Comparison of ENCODE assay signal across 35 mouse cellular contexts in genomic region chr11:106306065-106306385, GRCm38 (mm10). TPM values are rescaled to one million over a fixed set of nuclear protein-coding genes. Genes with fewer than 3 reads are reported as not detected.
DNase-seq lines count a peak whose midpoint lies in the region; ATAC-seq and TF ChIP-seq lines count a peak whose summit lies in the region.
"Had no signal": no experiment of that assay in that cellular context is flagged by ENCODE, and none has a peak within 500 bp of the region (broad histone marks: within the 10 kb centered on the region; RNA-seq: fewer than 3 reads in every experiment).

No protein-coding gene starts in this region.

- H3K9me3 ChIP-seq in kidney, embryonic 15.5 days (replicated peaks): no peaks in the 10 kb centered on the region
- no peaks in the 10 kb centered on the region for H3K9me3 ChIP-seq in liver, postnatal 0 days (ENCODE audit: low read length)
- H3K9me3 ChIP-seq in liver, embryonic 12.5 days (replicated peaks): no peaks in the 10 kb centered on the region
- no peaks in the 10 kb centered on the region for H3K9me3 ChIP-seq in MEL (replicated peaks; ENCODE audit: insufficient read depth, low read length)
- H3K9me3 ChIP-seq in forebrain, postnatal 0 days (ENCODE audit: low read length): no peaks in the 10 kb centered on the region
- H3K9me3 ChIP-seq: embryonic facial prominence, embryonic 10.5 days; embryonic facial prominence, embryonic 13.5 days; forebrain, embryonic 12.5 days; forebrain, embryonic 15.5 days; hindbrain, embryonic 12.5 days; hindbrain, embryonic 15.5 days had no signal

- H3K27me3 ChIP-seq in kidney, embryonic 15.5 days: no peaks in the 10 kb centered on the region
- no peaks in the 10 kb centered on the region for H3K27me3 ChIP-seq in liver, postnatal 0 days (ENCODE audit: insufficient read depth, low read length)
- H3K27me3 ChIP-seq in liver, embryonic 12.5 days (replicated peaks): no peaks in the 10 kb centered on the region; the same call in 1 of the 2 replicates
- peaks cover 5 to 13% of the 10 kb centered on the region in 2 experiments; a peak in 2 of 4 replicates for H3K27me3 ChIP-seq in MEL (ENCODE audit: control insufficient read depth in 1 of 2, insufficient read depth in 2 of 2, low read length in 2 of 2)
- H3K27me3 ChIP-seq in forebrain, postnatal 0 days (ENCODE audit: insufficient read depth, low read length): no peaks in the 10 kb centered on the region
- H3K27me3 ChIP-seq: embryonic facial prominence, embryonic 13.5 days; forebrain, embryonic 12.5 days; forebrain, embryonic 15.5 days; hindbrain, embryonic 12.5 days; hindbrain, embryonic 15.5 days had no signal

- TF ChIP-seq CTCF in liver, postnatal 0 days (IDR thresholded peaks at IDR 0.05; ENCODE audit: low read depth): no peak
- TF ChIP-seq CTCF in MEL (IDR thresholded peaks at IDR 0.05 in 2 of 3, conservative IDR thresholded peaks at IDR 0.05 in 1 of 3; ENCODE audit: control insufficient read depth in 1 of 3, insufficient read depth in 1 of 3, low read depth in 2 of 3, low read length in 3 of 3, poor library complexity in 1 of 3, severe bottlenecking in 1 of 3): no peak
- TF ChIP-seq CTCF in forebrain, postnatal 0 days (IDR thresholded peaks at IDR 0.05; ENCODE audit: low read depth): no peak

- no peaks in the 10 kb centered on the region for H3K36me3 ChIP-seq in kidney, embryonic 15.5 days
- H3K36me3 ChIP-seq in liver, postnatal 0 days (replicated peaks; ENCODE audit: insufficient read depth, low read length): no peaks in the 10 kb centered on the region
- no peaks in the 10 kb centered on the region for H3K36me3 ChIP-seq in liver, embryonic 12.5 days
- H3K36me3 ChIP-seq in MEL (ENCODE audit: control insufficient read depth in 1 of 2, insufficient read depth in 2 of 2, low read length in 2 of 2) (no peaks in the 10 kb centered on the region), macrophage (ENCODE audit: inconsistent target) (no peaks in the 10 kb centered on the region)
- no peaks in the 10 kb centered on the region for H3K36me3 ChIP-seq in forebrain, postnatal 0 days (ENCODE audit: insufficient read depth)
- H3K36me3 ChIP-seq: embryonic facial prominence, embryonic 10.5 days; embryonic facial prominence, embryonic 13.5 days; forebrain, embryonic 12.5 days; forebrain, embryonic 15.5 days; hindbrain, embryonic 12.5 days; hindbrain, embryonic 15.5 days had no signal

- no peak for TF ChIP-seq EP300 in liver, postnatal 0 days (IDR thresholded peaks at IDR 0.05; ENCODE audit: low read depth)
- no peak for TF ChIP-seq EP300 in MEL (IDR thresholded peaks at IDR 0.05; ENCODE audit: low read depth in 1 of 2, low read length in 2 of 2)

- H3K4me3 ChIP-seq in kidney, embryonic 15.5 days (replicated peaks): no peak overlapping the region
- H3K4me3 ChIP-seq in liver, postnatal 0 days (ENCODE audit: low read depth, low read length): no peak overlapping the region
- no peak overlapping the region for H3K4me3 ChIP-seq in liver, embryonic 12.5 days
- H3K4me3 ChIP-seq in MEL (ENCODE audit: control insufficient read depth in 1 of 2, insufficient read depth in 1 of 2, low read depth in 2 of 2, low read length in 2 of 2): no peak overlapping the region
- H3K4me3 ChIP-seq in macrophage (ENCODE audit: inconsistent target): no peak overlapping the region
- no peak overlapping the region for H3K4me3 ChIP-seq in forebrain, postnatal 0 days (ENCODE audit: low read depth, low read length)
- H3K4me3 ChIP-seq: embryonic facial prominence, embryonic 10.5 days; embryonic facial prominence, embryonic 13.5 days; erythroblast, embryonic 14.5 days; forebrain, embryonic 12.5 days; forebrain, embryonic 15.5 days; hindbrain, embryonic 12.5 days; hindbrain, embryonic 15.5 days had no signal

- no peak for TF ChIP-seq POLR2A in MEL (IDR thresholded peaks at IDR 0.05; ENCODE audit: control insufficient read depth in 1 of 2, insufficient read depth in 1 of 2, low read depth in 1 of 2, low read length in 2 of 2, poor library complexity in 1 of 2)

- H3K9ac ChIP-seq in kidney, embryonic 15.5 days: no peak overlapping the region
- no peak overlapping the region for H3K9ac ChIP-seq in liver, postnatal 0 days (replicated peaks)
- H3K9ac ChIP-seq in liver, embryonic 12.5 days: no peak overlapping the region
- H3K9ac ChIP-seq in MEL (ENCODE audit: control insufficient read depth, low read depth, low read length, poor library complexity, severe bottlenecking): no peak overlapping the region
- H3K9ac ChIP-seq in forebrain, postnatal 0 days: no peak overlapping the region
- H3K9ac ChIP-seq: embryonic facial prominence, embryonic 13.5 days; forebrain, embryonic 12.5 days; forebrain, embryonic 15.5 days; hindbrain, embryonic 12.5 days; hindbrain, embryonic 15.5 days had no signal

- no peak for ATAC-seq in kidney, embryonic 15.5 days (replicated peaks; ENCODE audit: low FRiP score)
- ATAC-seq in liver, postnatal 0 days: no peak
- ATAC-seq in liver, embryonic 12.5 days: no peak
- no peak for ATAC-seq in forebrain, postnatal 0 days
- ATAC-seq: activated CD4-positive, CD25-positive, alpha-beta regulatory T cell, adult 4 months; forebrain, embryonic 15.5 days had no signal

- no peak for TF ChIP-seq RAD21 in MEL (IDR thresholded peaks at IDR 0.05; ENCODE audit: low read depth, low read length)

- whole genome bisulfite sequencing in kidney, embryonic 15.5 days: 71% methylated on average over 3 of the region's 3 CpGs
- WGBS in liver, postnatal 0 days (ENCODE audit: insufficient replicate concordance): 89% methylated on average over 3 of the region's 3 CpGs
- WGBS in liver, embryonic 12.5 days (ENCODE audit: insufficient replicate concordance): 80% methylated on average over 3 of the region's 3 CpGs
- 70% methylated on average over 3 of the region's 3 CpGs for WGBS in macrophage (ENCODE audit: missing documents)
- whole genome bisulfite sequencing in forebrain, postnatal 0 days: 89% methylated on average over 3 of the region's 3 CpGs

- no peak for DNase-seq in kidney, adult 9 months
- DNase-seq in liver, postnatal 0 days: no peak
- no peak for DNase-seq in MEL (ENCODE audit: low read depth, low spot score)
- no peak for DNase-seq in adrenal gland, postnatal 4 days (ENCODE audit: low spot score in 2 of 2)
- no peak for DNase-seq in forebrain, postnatal 0 days
- DNase-seq: adrenal gland, adult 8-10 months; adrenal gland, postnatal 25 days; cerebellum, adult 11-12 months; cerebellum, adult 8-10 months; cerebellum, postnatal 10 days; cerebellum, postnatal 36 days; embryo, embryonic 11 days; gastrocnemius, postnatal 10 days; gastrocnemius, postnatal 36 days had no signal

- H3K27ac ChIP-seq in kidney, embryonic 15.5 days: peak overlapping the region; percentile 54; the same call in 1 of the 2 replicates
- H3K27ac ChIP-seq in liver, postnatal 0 days (ENCODE audit: low read depth): peak overlapping the region; percentile 55
- H3K27ac ChIP-seq in liver, embryonic 12.5 days: no peak overlapping the region
- H3K27ac ChIP-seq in MEL (ENCODE audit: control insufficient read depth, low read depth, low read length) (no peak overlapping the region), macrophage (peak overlapping the region; percentile 54)
- H3K27ac ChIP-seq in forebrain, postnatal 0 days (ENCODE audit: low read depth, low read length): no peak overlapping the region
- H3K27ac ChIP-seq: embryonic facial prominence, embryonic 10.5 days; embryonic facial prominence, embryonic 13.5 days; forebrain, embryonic 12.5 days; forebrain, embryonic 15.5 days; hindbrain, embryonic 12.5 days; hindbrain, embryonic 15.5 days had no signal

- no peak overlapping the region for H3K4me2 ChIP-seq in kidney, embryonic 15.5 days
- no peak overlapping the region for H3K4me2 ChIP-seq in liver, postnatal 0 days (ENCODE audit: low read depth, low read length)
- H3K4me2 ChIP-seq in liver, embryonic 12.5 days: no peak overlapping the region
- no peak overlapping the region for H3K4me2 ChIP-seq in forebrain, postnatal 0 days (ENCODE audit: low read depth)
- H3K4me2 ChIP-seq: embryonic facial prominence, embryonic 13.5 days; forebrain, embryonic 12.5 days; forebrain, embryonic 15.5 days; heart, embryonic 11.5 days; hindbrain, embryonic 12.5 days; hindbrain, embryonic 15.5 days had no signal

- H3K79me2 ChIP-seq in MEL (ENCODE audit: control insufficient read depth, insufficient read depth, low read length, poor library complexity) (no peaks in the 10 kb centered on the region), macrophage (ENCODE audit: inconsistent target) (no peaks in the 10 kb centered on the region)

- H3K4me1 ChIP-seq in kidney, embryonic 15.5 days: peaks cover 24% of the 10 kb centered on the region
- H3K4me1 ChIP-seq in liver, postnatal 0 days (ENCODE audit: insufficient read depth): peaks cover 7% of the 10 kb centered on the region
- H3K4me1 ChIP-seq in liver, embryonic 12.5 days: no peaks in the 10 kb centered on the region
- H3K4me1 ChIP-seq in MEL (ENCODE audit: control insufficient read depth in 1 of 2, insufficient read depth in 2 of 2, low read length in 2 of 2): no peaks in the 10 kb centered on the region
- no peaks in the 10 kb centered on the region for H3K4me1 ChIP-seq in forebrain, postnatal 0 days (ENCODE audit: insufficient read depth)
- H3K4me1 ChIP-seq: embryonic facial prominence, embryonic 13.5 days; forebrain, embryonic 12.5 days; forebrain, embryonic 15.5 days; hindbrain, embryonic 12.5 days; hindbrain, embryonic 15.5 days had no signal

RNA-seq across cellular contexts. Expression of gene Gh, which starts 4.4 kb away (rescaled TPM):
- not detected in 2 replicates for polyA plus RNA-seq in kidney, embryonic 15.5 days (2015; fragmentation: Nextera tagmentation; extraction: Ambion mirVana)
- 0.13 and 0.21 TPM in 2 replicates for polyA plus RNA-seq in liver, postnatal 0 days (2015; fragmentation: Nextera tagmentation; extraction: Ambion mirVana)
- not detected in 2 replicates for polyA plus RNA-seq in liver, embryonic 12.5 days (2016; fragmentation: Nextera tagmentation; extraction: Ambion mirVana)
- total RNA-seq in MEL (2012; rRNA removed): not detected in 2 replicates
- polyA plus RNA-seq in MEL (2012; ENCODE audit: insufficient read depth in 1 of 2, insufficient read length in 2 of 2, low read depth in 1 of 2, low replicate concordance in 2 of 2, missing spikeins in 1 of 2) (under 1 TPM in 1 of 2 experiments, not detected in 1; 0.08 TPM), macrophage (2018) (not detected in 3 replicates)
- total RNA-seq in macrophage (2018; cell fraction: chromatin; rRNA removed): not detected
- total RNA-seq in macrophage (2018; cell fraction: cytosol; rRNA removed): not detected
- total RNA-seq in macrophage (2018; cell fraction: nucleus; rRNA removed): 1 to 10 TPM in 1 of 26 experiments, not detected in 25; 1.2 TPM
- under 1 TPM in 1 of 2 experiments, not detected in 1; 0.37 TPM for total RNA-seq in adrenal gland, postnatal 4 days (2021)
- total RNA-seq in forebrain, postnatal 0 days (2014; rRNA removed): not detected in 2 replicates
- polyA plus RNA-seq in forebrain, postnatal 0 days (2015; fragmentation: Nextera tagmentation; extraction: Ambion mirVana): not detected in 2 replicates
- total RNA-seq: adrenal gland, adult 8-10 months; adrenal gland, postnatal 25 days; gastrocnemius, adult 18-20 months; gastrocnemius, postnatal 10 days; gastrocnemius, postnatal 36 days; granulocyte monocyte progenitor cell, adult 5-6 weeks; heart, adult 8-10 months; heart, postnatal 25 days; hematopoietic stem cell, adult 5-6 weeks had no signal
- polyA plus RNA-seq: activated CD4-positive, CD25-positive, alpha-beta regulatory T cell, adult 4 months; brain, embryonic 14.5 days; cortical plate, adult 2 months; embryonic facial prominence, embryonic 10.5 days; embryonic facial prominence, embryonic 13.5 days; erythroblast, embryonic 14.5 days; forebrain, embryonic 12.5 days; forebrain, embryonic 15.5 days; heart, embryonic 11.5 days; heart, embryonic 14.5 days; heart, postnatal 0 days; hindbrain, embryonic 12.5 days; hindbrain, embryonic 15.5 days had no signal

RNA-seq across cellular contexts. Expression of gene Cd79b, which starts 8.5 kb away (rescaled TPM):
- polyA plus RNA-seq in kidney, embryonic 15.5 days (2015; fragmentation: Nextera tagmentation; extraction: Ambion mirVana): 6.8 and 7.3 TPM in 2 replicates
- polyA plus RNA-seq in liver, postnatal 0 days (2015; fragmentation: Nextera tagmentation; extraction: Ambion mirVana): 34.8 and 36.0 TPM in 2 replicates
- polyA plus RNA-seq in liver, embryonic 12.5 days (2016; fragmentation: Nextera tagmentation; extraction: Ambion mirVana): 4.2 and 5.3 TPM in 2 replicates
- 0.36 and 0.54 TPM in 2 replicates for total RNA-seq in MEL (2012; rRNA removed)
- 1 to 10 TPM in 1 of 2 experiments, not detected in 1; 2.4 TPM for polyA plus RNA-seq in MEL (2012; ENCODE audit: insufficient read depth in 1 of 2, insufficient read length in 2 of 2, low read depth in 1 of 2, low replicate concordance in 2 of 2, missing spikeins in 1 of 2)
- total RNA-seq in macrophage (2018; cell fraction: chromatin; rRNA removed): 1 to 10 TPM in 1 of 26 experiments, under 1 TPM in 4, not detected in 21; 0.42 to 1.1 (median 0.64) TPM
- total RNA-seq in macrophage (2018; cell fraction: cytosol; rRNA removed): 1 to 10 TPM; 1.8 to 9.4 (median 3.6) TPM
- 1 to 10 TPM in 22 of 26 experiments, under 1 TPM in 3, not detected in 1; 0.53 to 5.3 (median 2.1) TPM for total RNA-seq in macrophage (2018; cell fraction: nucleus; rRNA removed)
- 1.9 to 4.4 TPM (median 2.9 TPM) in 3 replicates for polyA plus RNA-seq in macrophage (2018)
- total RNA-seq in adrenal gland, postnatal 4 days (2021): 1 to 10 TPM; 2.8 to 5.2 TPM
- total RNA-seq in forebrain, postnatal 0 days (2014; rRNA removed): 0.38 and 0.46 TPM in 2 replicates
- 0.71 and 1.1 TPM in 2 replicates for polyA plus RNA-seq in forebrain, postnatal 0 days (2015; fragmentation: Nextera tagmentation; extraction: Ambion mirVana)

RNA-seq across cellular contexts. Expression of gene Tcam1, which starts 29.6 kb away (rescaled TPM):
- polyA plus RNA-seq in kidney, embryonic 15.5 days (2015; fragmentation: Nextera tagmentation; extraction: Ambion mirVana): 0.65 and 0.82 TPM in 2 replicates
- 0.07 and 0.09 TPM in 2 replicates for polyA plus RNA-seq in liver, postnatal 0 days (2015; fragmentation: Nextera tagmentation; extraction: Ambion mirVana)
- polyA plus RNA-seq in liver, embryonic 12.5 days (2016; fragmentation: Nextera tagmentation; extraction: Ambion mirVana): 0.57 and 0.83 TPM in 2 replicates
- 4.3 and 4.6 TPM in 2 replicates for total RNA-seq in MEL (2012; rRNA removed)
- polyA plus RNA-seq in MEL (2012; ENCODE audit: insufficient read depth in 1 of 2, insufficient read length in 2 of 2, low read depth in 1 of 2, low replicate concordance in 2 of 2, missing spikeins in 1 of 2) (1 to 10 TPM in 1 of 2 experiments, not detected in 1; 8.9 TPM), macrophage (2018) (0.10 to 0.28 TPM (median 0.15 TPM) in 3 replicates)
- under 1 TPM in 5 of 26 experiments, not detected in 21; 0.17 to 0.47 (median 0.22) TPM for total RNA-seq in macrophage (2018; cell fraction: chromatin; rRNA removed)
- under 1 TPM in 21 of 26 experiments, not detected in 5; 0.03 to 0.19 (median 0.06) TPM for total RNA-seq in macrophage (2018; cell fraction: cytosol; rRNA removed)
- under 1 TPM in 9 of 26 experiments, not detected in 17; 0.15 to 0.44 (median 0.21) TPM for total RNA-seq in macrophage (2018; cell fraction: nucleus; rRNA removed)
- total RNA-seq in adrenal gland, postnatal 4 days (2021): under 1 TPM; 0.25 to 0.34 TPM
- total RNA-seq in forebrain, postnatal 0 days (2014; rRNA removed): 0.23 and 0.38 TPM in 2 replicates
- 0.18 and 0.23 TPM in 2 replicates for polyA plus RNA-seq in forebrain, postnatal 0 days (2015; fragmentation: Nextera tagmentation; extraction: Ambion mirVana)
- total RNA-seq: heart, postnatal 25 days had no signal
- polyA plus RNA-seq: erythroblast, embryonic 14.5 days; heart, postnatal 0 days had no signal

RNA-seq across cellular contexts. Expression of gene Smarcd2, which starts 33.3 kb away (rescaled TPM):
- 57.8 and 59.0 TPM in 2 replicates for polyA plus RNA-seq in kidney, embryonic 15.5 days (2015; fragmentation: Nextera tagmentation; extraction: Ambion mirVana)
- 16.4 and 19.5 TPM in 2 replicates for polyA plus RNA-seq in liver, postnatal 0 days (2015; fragmentation: Nextera tagmentation; extraction: Ambion mirVana)
- polyA plus RNA-seq in liver, embryonic 12.5 days (2016; fragmentation: Nextera tagmentation; extraction: Ambion mirVana): 52.4 and 55.2 TPM in 2 replicates
- 116 and 131 TPM in 2 replicates for total RNA-seq in MEL (2012; rRNA removed)
- polyA plus RNA-seq in MEL (2012; ENCODE audit: insufficient read depth in 1 of 2, insufficient read length in 2 of 2, low read depth in 1 of 2, low replicate concordance in 2 of 2, missing spikeins in 1 of 2) (100 to 1,000 TPM in 1 of 2 experiments, not detected in 1; 123 TPM), macrophage (2018) (54.1 to 59.1 TPM (median 55.6 TPM) in 3 replicates)
- 100 to 1,000 TPM in 2 of 26 experiments, 10 to 100 TPM in 24; 21.1 to 111 (median 69.1) TPM for total RNA-seq in macrophage (2018; cell fraction: chromatin; rRNA removed)
- total RNA-seq in macrophage (2018; cell fraction: cytosol; rRNA removed): 10 to 100 TPM; 34.4 to 60.6 (median 49.7) TPM
- total RNA-seq in macrophage (2018; cell fraction: nucleus; rRNA removed): 10 to 100 TPM; 25.8 to 73.3 (median 46.0) TPM
- total RNA-seq in adrenal gland, postnatal 4 days (2021): 100 to 1,000 TPM; 104 to 117 TPM
- total RNA-seq in forebrain, postnatal 0 days (2014; rRNA removed): 16.9 and 20.0 TPM in 2 replicates
- polyA plus RNA-seq in forebrain, postnatal 0 days (2015; fragmentation: Nextera tagmentation; extraction: Ambion mirVana): 8.5 and 9.5 TPM in 2 replicates

RNA-seq across cellular contexts. Expression of gene Scn4a, which starts 47.1 kb away (rescaled TPM):
- polyA plus RNA-seq in kidney, embryonic 15.5 days (2015; fragmentation: Nextera tagmentation; extraction: Ambion mirVana): 0.42 and 0.75 TPM in 2 replicates
- polyA plus RNA-seq in liver, postnatal 0 days (2015; fragmentation: Nextera tagmentation; extraction: Ambion mirVana): 0.04 and 0.06 TPM in 2 replicates
- 0.02 TPM in 1 of 2 replicates, not detected in the other for polyA plus RNA-seq in liver, embryonic 12.5 days (2016; fragmentation: Nextera tagmentation; extraction: Ambion mirVana)
- total RNA-seq in MEL (2012; rRNA removed): 0.15 and 0.16 TPM in 2 replicates
- polyA plus RNA-seq in MEL (2012; ENCODE audit: insufficient read depth in 1 of 2, insufficient read length in 2 of 2, low read depth in 1 of 2, low replicate concordance in 2 of 2, missing spikeins in 1 of 2) (under 1 TPM in 1 of 2 experiments, not detected in 1; 0.04 TPM), macrophage (2018) (0.03 TPM in 1 of 3 replicates, not detected in the others)
- 1 to 10 TPM in 1 of 26 experiments, under 1 TPM in 3, not detected in 22; 0.10 to 1.3 (median 0.41) TPM for total RNA-seq in macrophage (2018; cell fraction: chromatin; rRNA removed)
- not detected for total RNA-seq in macrophage (2018; cell fraction: cytosol; rRNA removed)
- total RNA-seq in macrophage (2018; cell fraction: nucleus; rRNA removed): 1 to 10 TPM in 1 of 26 experiments, under 1 TPM in 4, not detected in 21; 0.20 to 2.6 (median 0.46) TPM
- 1 to 10 TPM; 1.0 to 3.0 TPM for total RNA-seq in adrenal gland, postnatal 4 days (2021)
- total RNA-seq in forebrain, postnatal 0 days (2014; rRNA removed): not detected in 2 replicates
- polyA plus RNA-seq in forebrain, postnatal 0 days (2015; fragmentation: Nextera tagmentation; extraction: Ambion mirVana): 0.06 TPM in 1 of 2 replicates, not detected in the other
- total RNA-seq: granulocyte monocyte progenitor cell, adult 5-6 weeks; hematopoietic stem cell, adult 5-6 weeks had no signal
- polyA plus RNA-seq: erythroblast, embryonic 14.5 days; forebrain, embryonic 15.5 days; hindbrain, embryonic 12.5 days; hindbrain, embryonic 15.5 days had no signal

Comparison
In these comparisons a context has a peak if more than half of its experiments do, and no peak if none do; other contexts are left out.
1. H3K27ac ChIP-seq: peak in kidney, embryonic 15.5 days (single experiment), liver, postnatal 0 days (single experiment) and macrophage (single experiment); none in liver, embryonic 12.5 days (single experiment), MEL (single experiment) and forebrain, postnatal 0 days (single experiment).